Mouse (Mus musculus) adrenal gland, postnatal 25 days (tissue): ENCODE results near the gene Tmem8b. TPM values are rescaled to one million over a fixed set of nuclear protein-coding genes. Genes with fewer than 3 reads are reported as not detected.

Source experiments
- microRNA-seq, 2 experiments: library from miRNA; unstranded; fragments of <30 nt; microRNA quantifications; one replicate each; pipeline ENCODE4 v1.2.0; 2021
- total RNA-seq: library from RNA; stranded (reverse); gene quantifications from 2 replicates; pipeline ENCODE4 v1.2.3, GENCODE M21; 2021

Tmem8b gene
- total RNA-seq, 1 experiment from 2014 or later: 7.4 TPM

Small RNAs within 50 kb of the gene (microRNA-seq; reads per million reads assigned to microRNA genes)
- 0.36 to 1.0 reads per million in 2 experiments for gene Gm25262

Other genes with a start within 250 kb of the Tmem8b start
- not detected in 2 replicates for gene Fam166b, start 239.8 kb upstream of the Tmem8b start, total RNA-seq
- gene Tesk1, start 227.0 kb upstream of the Tmem8b start, total RNA-seq: 51.3 and 53.2 TPM in 2 replicates
- gene Cd72, start 214.3 kb upstream of the Tmem8b start, total RNA-seq: 2.9 TPM in 1 of 2 replicates, not detected in the other
- 0.24 TPM in 1 of 2 replicates, not detected in the other for gene Sit1, start 185.2 kb upstream of the Tmem8b start, total RNA-seq
- 54.6 and 58.2 TPM in 2 replicates for gene Ccdc107, start 176.1 kb upstream of the Tmem8b start, total RNA-seq
- gene Arhgef39, start 169.3 kb upstream of the Tmem8b start, total RNA-seq: 4.6 and 7.4 TPM in 2 replicates
- gene Car9, start 162.0 kb upstream of the Tmem8b start, total RNA-seq: 0.61 TPM in 1 of 2 replicates, not detected in the other
- gene Tpm2, start 145.2 kb upstream of the Tmem8b start, total RNA-seq: 98.8 and 110 TPM in 2 replicates
- 111 and 172 TPM in 2 replicates for gene Creb3, start 106.6 kb upstream of the Tmem8b start, total RNA-seq
- gene Tln1, start 106.3 kb upstream of the Tmem8b start, total RNA-seq: 229 and 303 TPM in 2 replicates
- gene Rgp1, start 90.3 kb upstream of the Tmem8b start, total RNA-seq: 50.5 and 58.9 TPM in 2 replicates
- gene Gba2, start 90.1 kb upstream of the Tmem8b start, total RNA-seq: 11.9 and 15.4 TPM in 2 replicates
- 4.5 and 5.7 TPM in 2 replicates for gene Msmp, start 84.5 kb upstream of the Tmem8b start, total RNA-seq
- 26.9 and 37.9 TPM in 2 replicates for gene Npr2, start 37.0 kb upstream of the Tmem8b start, total RNA-seq
- 0.55 TPM in 1 of 2 replicates, not detected in the other for gene Spag8, start 15.4 kb upstream of the Tmem8b start, total RNA-seq
- 63.7 and 75.0 TPM in 2 replicates for gene Hint2, start 12.5 kb upstream of the Tmem8b start, total RNA-seq
- 0.21 TPM in 1 of 2 replicates, not detected in the other for gene Fam221b, start 174 bp downstream of the Tmem8b start, total RNA-seq
- gene Olfr70, start 31.8 kb downstream of the Tmem8b start, total RNA-seq: not detected in 2 replicates
- not detected in 2 replicates for gene Olfr71, start 41.3 kb downstream of the Tmem8b start, total RNA-seq
- gene Hrct1, start 58.2 kb downstream of the Tmem8b start, total RNA-seq: 1.5 and 1.9 TPM in 2 replicates
- 2.1 and 2.7 TPM in 2 replicates for gene Spaar, start 61.1 kb downstream of the Tmem8b start, total RNA-seq
- gene Olfr159, start 102.0 kb downstream of the Tmem8b start, total RNA-seq: not detected in 2 replicates
- not detected in 2 replicates for gene Olfr156, start 154.9 kb downstream of the Tmem8b start, total RNA-seq
- not detected in 2 replicates for gene Olfr157, start 171.2 kb downstream of the Tmem8b start, total RNA-seq
- gene Olfr155, start 182.6 kb downstream of the Tmem8b start, total RNA-seq: not detected in 2 replicates
- gene Reck, start 206.6 kb downstream of the Tmem8b start, total RNA-seq: 12.3 and 16.1 TPM in 2 replicates